Mouse (Mus musculus): ENCODE results near the gene Ears2.
"Not testable (repeated sequence)": the region's sequence is repeated elsewhere in the genome, so short reads cannot be mapped to it uniquely, and the experiment has no call there.

Gene Ears2

DNA sequence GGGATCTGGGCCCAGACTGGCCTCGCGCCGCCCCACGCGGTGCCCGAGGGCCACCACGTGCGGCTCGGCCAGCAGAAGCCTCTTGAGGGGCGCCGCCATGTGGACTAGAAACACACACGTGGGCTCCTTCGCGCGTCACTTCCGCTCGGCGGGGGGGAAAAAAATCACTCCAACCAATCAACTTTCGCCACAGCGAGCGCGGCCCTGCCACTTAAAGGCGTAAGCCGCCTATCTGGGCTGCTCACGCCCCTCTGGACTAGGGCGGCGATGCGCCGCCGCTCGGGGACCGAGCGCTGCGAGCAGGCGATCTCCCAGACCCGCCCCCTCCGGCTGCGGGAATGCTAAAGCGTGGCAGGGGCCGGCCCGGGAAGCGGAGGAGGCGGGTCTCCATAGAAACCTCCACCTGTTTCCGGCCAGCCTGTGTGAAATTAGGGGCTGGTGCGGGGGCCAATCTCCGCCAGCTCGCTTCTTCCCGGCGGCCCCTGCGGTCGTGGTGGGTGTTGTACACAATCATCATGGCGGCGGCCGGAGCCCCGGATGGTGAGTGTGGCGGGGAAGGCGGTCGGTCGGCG is at the start of gene Ears2, which contains the start of gene Ubfd1:
Gene Ears2, minus strand, starts transcription at position 319 of the 572 bp plus-strand sequence.
Gene Ubfd1, plus strand, starts transcription at position 231 of the 572 bp plus-strand sequence.
- DNase-seq = peak; percentile 96

DNA sequence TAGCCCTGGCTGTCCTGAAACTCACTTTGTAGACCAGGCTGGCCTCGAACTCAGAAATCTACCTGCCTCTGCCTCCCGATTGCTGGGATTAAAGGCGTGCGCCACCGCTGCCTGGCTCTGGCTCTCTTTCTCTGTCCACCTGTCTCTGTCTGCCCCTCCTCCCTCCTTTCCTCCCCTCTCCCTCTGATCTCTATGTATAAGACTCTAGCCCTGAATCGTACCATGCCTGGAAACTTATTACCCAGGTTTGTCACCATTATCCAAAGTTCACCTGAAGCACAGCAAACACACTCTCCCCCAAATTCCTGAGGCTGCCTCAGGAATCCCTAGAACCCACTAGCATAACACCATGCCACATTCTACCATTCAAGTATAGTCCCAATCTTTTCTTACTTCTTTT is 41.1 kb upstream of the Ears2 start:
- peak; percentile 39 for DNase-seq

DNA sequence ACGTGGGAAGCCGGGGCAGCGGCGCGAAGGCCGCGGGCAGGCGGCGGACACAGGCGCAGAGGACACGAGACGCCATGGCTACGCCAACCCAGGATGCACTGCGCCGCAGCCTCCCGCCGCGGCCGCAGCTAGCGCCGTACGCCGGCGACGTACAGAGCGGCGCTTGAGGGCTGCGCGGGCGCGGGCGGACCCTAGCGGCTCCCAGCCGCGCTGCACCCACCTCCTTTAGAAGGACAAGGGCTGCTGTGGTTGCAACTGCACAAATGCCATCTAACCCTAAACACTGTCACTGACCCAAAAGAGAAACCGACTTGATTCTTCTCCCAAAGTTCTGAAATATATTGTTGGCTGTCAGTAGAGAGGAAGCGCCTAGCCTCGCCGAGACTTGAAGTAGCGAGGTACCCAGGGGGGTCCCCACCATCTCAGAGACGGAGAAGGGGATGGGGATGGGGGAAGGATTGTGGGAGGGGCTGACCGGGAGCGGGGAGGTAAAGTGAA is 34.7 kb upstream of the Ears2 start, which contains the start of gene Ndufab1:
Gene Ndufab1, minus strand, starts transcription at position 140 of the 498 bp plus-strand sequence.
- peak; percentile 93 for DNase-seq

DNA sequence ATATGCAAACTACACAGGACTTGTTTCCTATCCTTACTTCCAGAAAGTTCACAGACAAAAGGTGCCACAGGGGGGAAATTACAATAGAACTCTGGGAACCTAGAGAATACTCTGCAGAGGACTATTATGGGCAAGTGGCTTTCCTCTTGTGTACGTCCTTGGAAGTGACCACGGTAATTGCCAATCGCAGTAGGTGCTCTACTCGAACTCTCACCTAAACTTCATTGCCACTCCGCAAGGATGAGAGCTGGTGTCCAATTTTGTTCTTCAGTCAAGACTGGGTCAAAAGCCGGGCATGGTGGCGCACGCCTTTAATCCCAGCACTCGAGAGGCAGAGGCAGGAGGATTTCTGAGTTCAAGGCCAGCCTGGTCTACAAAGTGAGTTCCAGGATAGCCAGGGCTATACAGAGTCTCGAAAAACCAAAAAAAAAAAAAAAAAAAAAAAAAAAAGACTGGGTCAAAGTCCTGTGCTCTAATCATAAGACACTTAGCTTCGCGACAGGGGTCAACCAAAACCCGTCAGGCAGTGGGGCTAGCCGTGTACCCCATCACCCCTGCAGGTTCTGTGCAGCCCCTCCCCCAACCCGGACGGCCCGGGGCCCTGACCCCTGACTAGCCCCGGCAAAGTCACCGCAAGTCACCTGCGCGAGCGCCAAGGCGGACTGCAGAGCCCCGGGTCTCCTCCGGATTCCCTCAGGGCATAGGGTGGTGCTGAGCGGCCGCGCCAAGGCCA is 34.1 kb upstream of the Ears2 start:
- not testable (repeated sequence) for DNase-seq

DNA sequence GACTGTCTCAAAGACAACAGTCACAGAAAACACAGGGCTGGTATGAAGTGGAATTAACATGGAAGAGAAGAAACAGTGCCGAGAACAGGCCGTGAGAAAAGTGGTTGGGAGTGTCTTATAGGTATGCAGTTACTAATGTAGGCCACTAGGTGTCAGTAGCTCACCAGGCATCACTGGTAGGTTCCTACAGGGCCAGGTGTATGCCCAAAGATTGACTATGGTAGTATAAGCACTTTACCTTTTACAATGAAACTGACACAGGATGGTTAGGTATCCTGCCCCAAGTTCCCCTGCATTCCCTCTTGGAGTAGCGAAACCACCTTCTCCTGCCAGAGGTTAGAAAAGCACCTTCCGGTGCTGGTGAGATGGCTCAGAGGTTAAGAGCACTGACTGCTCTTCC is 32.2 kb upstream of the Ears2 start:
- peak; percentile 61 for DNase-seq

DNA sequence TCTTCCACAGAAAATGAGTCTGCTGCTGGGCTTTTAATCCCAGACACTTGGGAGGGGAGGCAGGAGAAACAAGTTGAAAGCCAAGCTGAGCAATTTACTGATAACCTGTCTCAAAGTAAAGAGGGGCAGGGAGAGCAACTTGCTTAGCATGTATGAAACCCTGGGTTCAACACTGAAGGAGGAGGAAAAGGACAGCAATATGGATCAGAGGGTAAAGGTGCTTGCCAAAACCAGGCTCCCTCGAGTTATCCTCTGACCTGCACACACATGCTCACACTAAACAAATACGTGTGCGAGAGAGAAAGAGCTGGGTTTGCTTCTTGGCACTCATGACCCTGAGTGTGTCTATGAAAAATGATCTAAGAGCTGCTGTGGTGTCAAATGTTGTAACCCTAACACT is 30.9 kb upstream of the Ears2 start:
- no peak for DNase-seq

DNA sequence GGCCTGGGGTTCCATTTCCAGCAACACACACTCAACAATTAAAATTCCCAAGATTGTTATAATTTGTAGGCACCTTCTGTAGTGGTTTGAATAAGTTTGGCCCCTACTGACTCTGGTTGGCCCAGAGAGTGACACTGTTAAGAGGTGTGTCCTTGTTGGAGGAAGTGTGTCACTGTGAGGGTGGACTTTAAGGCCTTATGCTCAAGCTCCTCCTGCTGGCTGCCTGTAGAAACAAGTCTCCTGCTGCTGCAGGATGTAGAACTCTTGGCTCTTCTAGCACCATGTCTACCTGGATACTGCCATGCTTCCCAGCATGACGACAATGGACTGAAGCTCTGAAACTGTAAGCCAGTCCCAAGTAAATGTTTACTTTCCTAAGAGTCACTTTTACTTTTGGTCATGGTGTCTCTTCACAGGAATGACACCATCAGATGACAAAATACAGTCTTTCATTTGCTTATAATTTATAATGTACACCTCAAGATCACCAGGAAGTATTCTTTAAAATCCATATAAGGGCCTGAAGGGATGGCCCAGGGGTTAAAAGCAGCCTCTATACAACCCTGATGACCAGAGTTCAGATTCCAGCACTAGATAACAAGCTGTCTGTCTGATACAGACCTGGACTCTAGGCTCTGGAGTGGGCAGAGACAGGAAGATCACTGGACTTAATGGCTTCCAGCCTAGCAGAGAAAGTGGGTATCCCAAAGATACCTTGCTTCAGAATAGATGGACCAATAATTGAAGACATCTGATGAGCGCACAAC is 27.7 kb upstream of the Ears2 start:
- DNase-seq = no peak

DNA sequence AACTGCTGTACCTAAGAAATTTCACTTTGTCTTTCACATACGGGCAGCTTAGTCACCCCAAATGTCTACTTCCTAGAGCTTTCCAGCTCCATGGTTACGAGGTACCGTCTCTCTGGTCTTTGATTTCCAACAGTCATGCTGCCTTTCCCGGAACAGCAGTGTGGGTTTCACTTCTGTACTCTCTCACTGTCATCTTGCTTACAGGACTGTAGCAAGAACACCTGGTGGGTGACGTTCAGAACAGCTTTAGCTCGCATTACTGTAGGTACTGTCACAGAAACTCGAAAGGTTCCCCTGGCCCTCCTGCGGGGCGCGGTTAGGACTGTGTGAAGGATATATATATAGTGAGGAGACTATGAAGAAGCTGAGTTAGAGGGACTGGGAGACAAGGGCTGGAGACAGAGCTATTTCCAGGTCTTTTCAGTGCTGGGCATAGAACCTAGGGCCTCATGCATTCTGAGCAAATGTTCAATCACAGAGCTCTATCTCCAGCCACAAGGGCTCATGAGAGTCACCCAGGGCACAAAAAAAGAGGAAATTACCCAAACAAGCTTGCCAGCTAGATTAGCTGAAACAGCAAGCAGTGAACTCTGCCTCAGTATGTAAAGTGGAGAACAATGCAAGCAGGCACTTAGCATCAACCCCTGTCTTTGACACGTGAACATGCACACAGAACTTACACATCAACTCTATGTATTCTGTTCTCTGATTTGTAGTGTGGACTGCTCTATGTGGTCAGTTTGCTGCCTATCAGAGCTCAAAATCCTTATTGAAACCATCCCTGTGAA is 20.3 kb upstream of the Ears2 start:
- DNase-seq = no peak

DNA sequence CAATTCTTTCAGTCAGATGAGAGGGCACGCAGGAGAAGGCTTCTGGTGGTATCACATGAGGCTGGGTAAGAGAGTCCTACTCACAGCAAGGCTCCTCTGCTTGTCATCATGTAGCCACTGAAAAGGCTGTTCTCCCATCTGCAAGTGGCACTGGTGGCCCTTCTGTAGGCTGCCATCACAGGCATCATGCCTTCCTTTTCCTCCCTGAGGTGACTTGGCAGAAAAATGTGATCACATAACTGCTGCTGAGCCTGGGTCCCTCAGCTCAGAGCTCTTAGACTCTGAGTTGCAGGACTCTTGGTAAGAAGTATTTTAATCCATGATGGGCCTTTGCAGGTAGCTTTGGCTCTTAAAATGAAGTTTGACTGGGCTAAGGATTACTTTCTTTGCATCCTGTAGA is 14.0 kb upstream of the Ears2 start:
- DNase-seq = no peak

DNA sequence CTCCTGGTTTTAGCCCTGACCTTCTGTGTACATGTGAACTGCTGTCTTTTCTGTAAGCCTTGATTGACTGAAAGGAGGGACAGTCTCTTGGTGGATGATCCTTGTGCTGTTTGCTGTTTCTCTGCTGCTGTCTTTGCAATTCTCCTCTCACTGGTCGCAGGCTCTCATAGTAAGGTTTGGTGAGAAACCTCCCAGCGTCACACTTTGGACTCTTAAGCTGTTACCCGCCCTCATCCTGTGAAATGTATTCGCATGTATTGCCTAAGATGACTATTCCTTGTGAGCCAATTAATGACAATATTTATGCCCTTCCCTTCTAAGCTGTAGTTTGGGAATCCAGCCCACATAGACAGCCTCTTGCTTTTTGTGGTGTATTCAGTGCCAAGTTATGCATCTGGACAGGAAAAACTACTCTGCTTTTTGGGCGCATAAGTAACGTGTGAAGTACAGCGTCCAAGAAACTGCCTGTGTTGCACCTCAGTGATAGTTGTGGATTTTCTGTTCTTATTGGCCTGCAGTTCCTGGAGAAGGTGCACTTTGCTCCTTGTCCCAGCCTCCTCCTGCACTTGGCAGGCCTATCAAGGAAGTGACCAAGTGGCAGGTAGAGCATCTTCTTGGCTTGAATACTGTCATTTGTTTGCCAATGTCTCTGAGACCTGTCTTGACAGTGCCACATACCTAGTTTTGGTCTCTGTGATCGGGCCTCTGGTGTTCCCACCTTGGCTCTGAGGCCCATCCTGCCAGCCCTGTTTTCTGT is 12.9 kb upstream of the Ears2 start:
- DNase-seq = peak; percentile 7

DNA sequence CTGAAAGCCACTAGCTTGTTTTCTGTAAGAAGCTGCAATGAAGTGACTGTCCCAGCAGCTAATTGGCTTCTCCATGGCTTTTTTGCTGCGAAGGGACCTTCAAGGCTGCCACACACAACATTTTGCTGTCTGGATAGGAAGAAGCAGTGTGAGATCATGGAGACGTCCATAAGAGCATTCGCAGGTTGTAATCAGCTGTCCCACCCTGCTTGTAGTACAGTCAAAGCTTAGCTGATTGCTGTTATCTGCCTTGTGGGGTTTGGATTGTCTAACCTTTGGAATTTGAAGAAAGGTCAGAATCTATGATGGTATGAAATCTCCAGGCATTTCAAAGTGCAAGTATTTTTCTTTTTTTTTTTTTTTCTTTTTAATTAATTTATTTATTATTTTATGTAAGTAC is 7.3 kb upstream of the Ears2 start:
- DNase-seq = no peak

DNA sequence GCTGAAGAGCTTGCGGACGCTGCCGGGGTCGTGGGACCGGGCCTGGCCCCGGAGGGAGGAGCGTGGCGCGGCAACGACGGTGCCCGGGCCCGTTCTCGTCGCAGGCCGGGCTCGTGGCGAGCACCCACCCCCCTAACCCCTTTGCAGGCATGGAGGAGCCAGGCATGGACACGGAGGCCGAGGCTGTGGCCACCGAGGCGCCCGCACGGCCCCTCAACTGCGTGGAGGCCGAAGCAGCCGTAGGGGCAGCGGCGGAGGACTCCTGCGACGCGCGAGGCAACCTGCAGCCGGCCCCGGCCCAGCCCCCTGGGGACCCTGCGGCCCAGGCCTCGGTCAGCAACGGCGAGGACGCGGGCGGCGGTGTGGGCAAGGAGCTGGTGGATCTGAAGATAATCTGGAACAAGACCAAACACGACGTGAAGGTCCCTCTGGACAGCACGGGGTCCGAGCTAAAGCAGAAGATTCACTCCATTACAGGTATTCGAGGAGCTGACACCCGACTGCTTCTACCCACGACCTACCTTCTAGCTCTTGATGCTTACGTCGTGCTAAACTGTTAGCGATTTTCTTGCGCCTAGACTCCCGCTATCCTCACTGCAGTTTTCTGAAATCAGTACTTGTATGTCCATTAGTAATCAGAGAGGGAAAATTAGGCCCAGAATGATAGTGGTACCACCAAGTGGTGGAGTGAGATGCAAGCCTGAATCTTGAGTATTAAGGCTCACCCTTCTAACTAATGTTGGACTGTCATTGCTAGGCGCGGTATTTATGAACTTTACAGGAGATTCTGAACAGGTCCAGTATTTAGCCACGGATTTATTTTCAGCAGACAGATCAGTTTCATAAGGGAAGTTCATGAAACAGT is 686 bp upstream of the Ears2 start:
- DNase-seq = peak; percentile 12

DNA sequence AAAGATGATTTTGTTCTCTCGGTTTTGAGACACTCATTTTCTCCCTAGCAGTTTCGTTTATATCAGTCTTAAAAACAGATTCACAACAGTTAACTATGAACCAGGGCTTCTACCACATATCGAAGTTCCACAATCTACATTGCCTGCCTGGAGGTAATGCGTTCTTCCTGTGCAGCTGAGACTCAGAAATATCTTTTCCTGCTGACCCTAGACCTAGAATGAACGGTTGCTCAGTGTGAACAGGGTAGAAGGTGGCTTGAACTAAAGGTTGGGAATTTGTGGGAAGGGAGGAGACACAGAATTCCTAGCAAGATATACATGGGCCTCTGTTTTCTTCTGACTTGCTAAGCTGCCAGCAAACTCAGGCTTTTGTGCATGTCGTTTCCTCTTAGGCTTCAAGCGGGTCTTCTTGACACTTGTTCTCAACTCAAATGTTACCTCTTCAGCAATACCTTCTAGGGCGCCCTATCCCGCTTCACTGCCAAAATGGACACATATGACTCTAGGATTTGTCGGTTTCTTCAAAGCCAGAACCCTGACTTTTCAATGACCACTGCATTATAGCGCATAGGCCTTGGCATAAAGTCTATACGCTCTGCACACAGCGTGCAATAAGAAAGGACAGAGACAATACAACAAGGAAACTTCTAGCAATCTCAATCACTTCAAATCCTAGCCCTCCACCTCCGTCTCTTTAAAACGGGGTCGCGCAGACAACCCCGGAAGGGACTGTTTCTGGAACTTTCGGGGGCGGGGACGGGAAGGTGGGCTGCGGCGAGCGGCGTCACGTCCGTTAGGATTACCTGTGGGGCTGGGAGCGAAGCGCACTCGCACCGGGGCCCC is 740 bp downstream of the Ears2 start:
- no peak for DNase-seq

DNA sequence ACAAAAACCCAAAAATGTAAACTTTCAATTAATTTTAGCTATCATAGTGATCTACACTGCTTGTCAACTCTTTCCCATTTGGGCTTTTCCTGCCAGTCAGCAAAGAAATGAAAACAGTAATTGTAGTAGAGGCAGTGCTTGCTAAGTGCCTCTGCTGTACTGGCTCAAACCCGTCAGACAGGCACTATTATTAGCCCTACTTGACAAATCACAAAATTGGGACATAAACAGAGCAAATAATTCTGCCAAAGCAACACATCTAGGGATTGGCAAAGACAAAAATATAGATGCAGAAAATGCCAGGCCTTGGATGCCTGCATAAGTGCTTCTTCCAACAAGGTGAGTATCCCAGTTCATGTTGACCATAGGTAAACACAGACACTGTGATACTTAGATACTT is 1.4 kb downstream of the Ears2 start:
- no peak for DNase-seq

DNA sequence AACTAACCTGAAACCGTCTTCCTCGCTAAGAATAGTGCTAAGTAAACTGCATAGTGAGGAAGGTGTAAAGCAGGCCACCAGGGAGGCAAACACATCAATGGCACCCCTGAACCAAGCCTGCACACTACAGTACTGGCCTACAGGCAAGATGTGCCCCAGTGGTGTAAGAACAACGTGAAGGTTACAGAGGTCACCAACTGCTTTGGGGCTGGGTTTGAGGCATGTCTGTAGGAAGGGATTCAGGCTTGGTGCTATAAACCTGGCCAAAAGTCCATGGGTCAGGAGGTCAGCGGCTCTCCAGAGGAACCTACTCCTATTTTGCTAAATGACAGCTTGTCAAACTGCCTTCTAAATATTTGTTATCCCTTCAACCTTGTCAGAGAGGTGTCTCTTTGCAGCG is 10.4 kb downstream of the Ears2 start:
- DNase-seq = no peak

DNA sequence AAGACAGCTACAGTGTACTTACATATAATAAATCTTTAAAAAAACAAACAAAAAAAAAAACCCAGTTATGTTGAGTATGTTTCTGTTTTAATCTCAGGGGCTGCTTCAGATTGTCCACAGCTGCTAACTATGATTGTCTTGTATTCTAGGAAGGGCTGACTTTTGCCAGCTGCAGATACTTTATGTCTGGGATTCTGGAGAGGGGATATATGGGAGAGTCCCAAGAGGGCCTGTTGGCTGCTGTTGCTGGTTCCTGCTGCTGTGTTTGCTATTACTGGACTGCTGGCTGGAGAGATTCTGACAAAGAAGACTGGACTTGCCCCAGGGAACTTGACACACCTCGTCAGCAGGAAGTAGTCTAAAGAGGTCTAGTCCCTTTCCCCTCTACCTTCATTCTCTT is 16.2 kb downstream of the Ears2 start:
- peak; percentile 55 for DNase-seq

DNA sequence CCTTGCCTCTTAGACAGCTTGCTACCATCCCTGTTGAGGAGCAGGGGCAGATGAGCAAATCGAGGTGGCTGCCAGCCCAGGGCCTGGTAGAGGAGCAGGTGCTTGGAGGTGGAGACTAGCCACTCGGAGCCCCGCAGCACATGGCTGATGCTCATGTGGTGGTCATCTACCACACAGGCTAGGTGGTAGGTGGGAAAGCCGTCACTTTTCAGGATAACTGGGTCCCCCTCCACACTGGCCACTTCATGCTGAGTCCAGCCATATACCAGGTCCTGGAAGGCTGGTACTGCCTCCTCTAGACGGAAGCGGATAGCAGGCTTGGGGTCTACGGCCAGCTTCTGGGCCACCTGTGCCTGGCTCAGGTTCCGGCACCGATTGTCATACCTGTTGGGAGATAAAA is 18.9 kb downstream of the Ears2 start:
- no peak for DNase-seq

DNA sequence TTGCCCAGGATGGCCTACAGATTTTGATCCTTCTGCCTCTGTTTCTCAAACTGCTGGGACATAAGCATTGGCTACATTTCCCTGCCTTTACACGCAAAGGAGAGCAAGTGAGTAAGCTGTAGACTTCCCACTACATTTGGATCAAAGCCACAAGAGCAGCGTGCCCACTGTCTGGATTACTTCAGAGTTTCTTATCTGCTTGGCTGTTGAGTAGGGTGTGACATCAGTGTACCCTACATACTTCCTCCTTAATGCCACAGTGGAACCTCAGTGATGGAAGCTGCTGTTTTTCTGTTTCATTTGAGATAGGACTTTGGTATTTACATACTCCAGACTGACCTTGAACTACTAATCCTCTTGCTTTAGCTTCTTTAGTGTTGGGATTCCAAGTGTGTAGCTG is 20.2 kb downstream of the Ears2 start:
- DNase-seq = no peak

DNA sequence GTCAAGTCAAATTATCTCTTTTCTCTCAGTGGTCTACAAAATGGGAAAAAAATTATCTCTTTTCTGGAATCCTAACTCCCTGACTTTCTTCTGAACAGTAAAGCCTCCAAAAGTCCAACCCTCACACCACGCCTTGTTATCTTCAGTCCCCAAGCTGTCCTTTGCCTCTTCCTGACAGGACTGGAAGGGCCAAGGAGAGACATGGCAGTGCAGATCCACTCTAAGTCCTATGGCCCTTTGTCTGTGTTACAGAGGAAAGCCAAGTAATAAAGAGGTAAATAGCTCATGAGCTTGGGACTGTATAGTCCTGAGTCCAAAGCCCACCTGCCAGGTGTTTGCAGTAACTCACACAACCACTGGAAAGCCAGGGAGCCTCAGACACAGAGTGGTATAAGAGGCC is 21.4 kb downstream of the Ears2 start:
- no peak for DNase-seq

DNA sequence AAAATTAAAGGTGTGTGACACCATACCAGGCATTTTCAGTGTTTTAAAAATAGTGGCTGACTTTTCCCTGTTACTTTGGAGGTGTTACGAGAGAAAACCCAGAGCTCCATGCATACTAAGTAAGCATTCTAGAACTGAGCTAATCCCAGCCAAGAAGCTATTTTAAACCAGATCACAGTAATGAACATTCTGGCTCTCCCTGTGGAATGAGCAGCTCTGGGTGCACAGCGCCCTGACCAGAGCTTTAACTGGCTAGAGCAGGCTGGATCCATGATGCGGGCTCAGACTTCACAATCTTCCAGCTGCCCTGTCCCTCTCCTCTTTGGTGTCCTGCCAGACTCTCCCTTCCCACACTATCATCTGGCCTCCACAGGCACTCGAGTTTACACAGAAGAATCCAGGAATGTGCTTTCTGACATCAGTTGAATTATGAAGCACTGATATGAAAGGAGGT is 21.9 kb downstream of the Ears2 start:
- DNase-seq = peak; percentile 61
